In the genomic region with DNA sequence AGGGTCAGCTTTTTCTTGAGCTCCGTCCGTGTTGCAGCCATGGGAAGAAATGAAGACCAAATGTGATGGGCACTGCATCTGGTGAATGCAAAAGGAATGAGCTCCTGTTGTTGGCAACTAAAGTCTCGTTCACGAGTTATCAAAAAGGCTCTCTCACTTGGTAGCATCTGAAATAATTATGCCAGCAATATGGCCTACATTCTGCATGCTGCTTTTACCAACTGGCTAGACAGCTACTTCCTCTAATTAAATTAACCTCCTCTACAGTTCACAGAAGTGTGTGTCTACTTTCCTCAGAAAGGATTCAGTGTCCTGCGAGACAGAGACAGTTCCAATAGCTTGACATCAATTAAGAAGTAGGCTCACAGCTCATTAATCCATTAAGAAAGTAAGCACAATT, we compare ENCODE assay signal across 21 mouse cellular contexts.
"Had no signal": no experiment of that assay in that cellular context is flagged by ENCODE, and none has a peak within 500 bp of the region (broad histone marks: within the 10 kb centered on the region; RNA-seq: fewer than 3 reads in every experiment).

No protein-coding gene starts in this region.

- DNase-seq: kidney, adult 2 months; kidney, postnatal 25 days; layer of hippocampus, adult 9-11 months; layer of hippocampus, postnatal 36 days; left cerebral cortex, postnatal 4 days; liver, postnatal 0 days; lung, embryonic 14.5 days; right cerebral cortex, postnatal 25 days; spleen, adult 18-20 months; thymus, postnatal 25 days had no signal

- H3K36me3 ChIP-seq: limb, embryonic 12.5 days; limb, embryonic 15.5 days; midbrain, embryonic 12.5 days; stomach, embryonic 15.5 days had no signal

- H3K9me3 ChIP-seq: limb, embryonic 12.5 days; limb, embryonic 15.5 days; midbrain, embryonic 12.5 days; stomach, embryonic 15.5 days had no signal

- H3K27me3 ChIP-seq: limb, embryonic 12.5 days; limb, embryonic 15.5 days; midbrain, embryonic 12.5 days; stomach, embryonic 15.5 days had no signal

- H3K4me2 ChIP-seq: limb, embryonic 12.5 days; limb, embryonic 15.5 days; liver, embryonic 11.5 days; lung, embryonic 14.5 days; midbrain, embryonic 12.5 days; stomach, embryonic 15.5 days had no signal

- ATAC-seq: liver, postnatal 0 days; lung, postnatal 0 days; midbrain, embryonic 16.5 days had no signal

- H3K9ac ChIP-seq: limb, embryonic 12.5 days; limb, embryonic 15.5 days; liver, embryonic 14.5 days; liver, postnatal 0 days; lung, embryonic 14.5 days; midbrain, embryonic 12.5 days; stomach, embryonic 15.5 days had no signal

- H3K27ac ChIP-seq: kidney, postnatal 0 days; left cerebral cortex, adult 2 months; limb, embryonic 12.5 days; limb, embryonic 15.5 days; liver, embryonic 14.5 days; macrophage; midbrain, embryonic 12.5 days; stomach, embryonic 15.5 days had no signal

- H3K4me1 ChIP-seq: limb, embryonic 12.5 days; limb, embryonic 15.5 days; midbrain, embryonic 12.5 days; stomach, embryonic 15.5 days had no signal

- H3K4me3 ChIP-seq: left cerebral cortex, adult 2 months; limb, embryonic 12.5 days; limb, embryonic 15.5 days; midbrain, embryonic 12.5 days; stomach, embryonic 15.5 days had no signal
